Mouse (Mus musculus) forelimb bud, embryonic 11.5 days (tissue): ENCODE data around the gene Agbl4.

Experiments used
- DNase-seq: peaks from one replicate; pipeline ENCODE4 v3.0.0-alpha.2; 2012; ENCODE audit warnings: low read depth, low spot score

Agbl4 gene

DNA sequence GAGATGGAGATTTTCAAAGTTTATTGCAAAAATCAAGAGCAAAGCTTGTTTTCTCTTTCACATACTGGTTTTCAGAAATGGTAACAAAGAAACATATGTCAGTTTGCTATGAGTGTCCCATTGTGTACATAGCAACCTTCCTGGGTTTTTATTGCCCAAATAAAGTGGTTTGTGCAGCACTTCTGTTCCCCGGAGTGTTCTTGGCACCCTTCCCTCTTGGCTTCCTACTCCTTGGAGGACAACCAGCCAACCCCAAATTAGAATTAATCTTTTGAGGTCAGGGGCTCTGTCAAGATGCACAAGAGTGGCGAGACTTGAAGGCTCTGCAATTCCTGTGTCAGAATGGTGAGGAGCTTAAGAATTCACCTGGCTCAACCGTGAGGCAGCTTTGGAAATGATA, 1266.7 kb downstream of the Agbl4 start:
- no peak for DNase-seq

DNA sequence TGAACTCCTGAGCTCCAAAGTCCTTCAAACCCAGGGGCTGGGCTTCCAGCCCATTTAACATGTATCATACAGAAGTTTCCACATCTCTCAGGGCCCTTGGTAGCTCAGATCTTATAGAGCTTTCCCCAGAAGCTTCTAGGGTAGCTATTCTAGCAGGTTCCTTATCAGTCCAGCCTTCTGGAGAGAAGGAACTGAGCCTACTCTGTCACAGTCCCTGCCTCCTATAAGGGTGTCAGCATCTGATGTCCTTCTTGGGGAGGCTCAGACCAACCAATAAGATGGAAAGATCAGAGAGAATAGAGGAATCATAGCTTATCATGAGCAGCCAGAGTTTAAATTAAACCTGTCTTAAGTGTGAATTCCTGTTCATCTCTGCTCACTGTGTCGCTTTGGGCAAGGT, 1269.3 kb downstream of the Agbl4 start:
- DNase-seq, result no peak

DNA sequence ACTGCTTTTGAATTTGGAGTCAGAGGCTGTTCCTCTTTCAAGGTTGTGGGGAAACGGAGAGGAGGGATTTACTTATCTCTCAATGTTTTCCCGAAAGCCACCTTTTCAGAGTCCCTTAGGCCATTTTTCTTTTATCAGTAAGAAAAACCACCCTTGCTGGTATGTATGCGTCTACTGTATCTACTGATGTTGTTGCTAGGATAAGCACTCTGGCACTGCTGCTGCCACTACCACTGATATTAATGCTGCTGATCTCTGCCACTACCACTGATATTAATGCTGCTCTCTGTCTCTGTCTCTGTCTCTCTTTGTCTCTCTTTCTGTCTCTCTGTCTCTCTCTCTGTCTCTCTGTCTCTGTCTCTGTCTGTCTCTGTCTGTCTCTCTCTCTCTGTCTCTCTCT, 1271.9 kb downstream of the Agbl4 start:
- no peak for DNase-seq

DNA sequence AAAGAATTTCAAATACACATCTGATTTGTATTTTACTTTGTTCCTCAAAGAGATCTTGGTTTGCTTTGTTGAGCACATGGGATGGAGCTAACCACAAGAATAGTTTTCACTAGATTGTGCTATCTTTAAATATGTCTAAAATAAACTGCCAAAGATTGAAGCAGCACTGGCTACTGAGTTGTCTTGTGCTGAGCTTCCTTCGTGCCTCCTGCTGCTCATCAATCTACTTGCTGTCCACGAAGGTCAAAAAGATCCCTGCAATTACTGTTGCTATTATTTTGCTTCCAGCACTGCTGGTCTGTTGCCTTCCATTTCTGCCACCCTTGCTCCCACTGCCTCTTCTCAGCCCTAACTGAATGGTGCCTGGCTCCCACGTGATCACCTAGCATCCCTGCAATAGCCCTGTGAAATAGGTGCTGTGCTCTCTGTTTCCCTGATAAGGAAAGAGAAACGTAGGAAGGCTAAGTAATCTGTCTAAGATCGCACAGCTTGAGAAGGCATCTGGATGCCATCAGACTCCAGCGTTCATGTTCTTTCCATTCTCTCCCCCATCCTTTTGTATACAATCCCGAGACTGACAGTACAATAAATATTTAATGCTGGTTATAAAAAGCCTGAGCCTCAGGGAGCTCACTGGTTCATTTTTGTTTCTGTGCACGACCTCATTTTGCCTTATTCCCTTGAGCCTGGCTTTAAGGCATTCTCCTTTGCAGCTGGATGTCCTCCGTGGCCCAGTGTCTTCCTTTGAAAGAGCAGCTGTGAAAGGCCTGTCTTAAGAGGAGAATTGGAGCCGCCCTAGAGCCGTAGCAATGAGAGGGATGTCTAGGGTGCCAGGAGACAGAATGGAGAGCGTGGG, 1273.3 kb downstream of the Agbl4 start:
- DNase-seq, result no peak

DNA sequence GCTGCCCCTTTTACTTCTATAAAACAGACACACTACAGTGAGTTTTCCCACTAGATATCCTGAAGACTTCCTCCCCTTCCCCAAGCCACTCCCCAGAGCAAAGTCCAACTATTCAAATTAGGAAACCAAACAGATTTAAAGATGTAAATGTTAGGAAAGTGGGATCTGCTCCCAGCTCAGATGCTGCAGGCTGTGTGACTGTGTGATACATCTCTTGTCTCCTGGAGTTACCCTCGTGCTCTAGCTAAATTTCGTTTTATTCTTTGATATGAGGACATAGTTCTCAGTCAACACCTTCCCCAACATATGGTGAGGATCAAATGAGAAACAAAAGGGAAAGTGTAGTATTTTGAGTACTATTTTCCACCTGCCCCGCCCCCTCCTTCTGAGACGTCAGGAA, 1274.0 kb downstream of the Agbl4 start:
- DNase-seq, result no peak

DNA sequence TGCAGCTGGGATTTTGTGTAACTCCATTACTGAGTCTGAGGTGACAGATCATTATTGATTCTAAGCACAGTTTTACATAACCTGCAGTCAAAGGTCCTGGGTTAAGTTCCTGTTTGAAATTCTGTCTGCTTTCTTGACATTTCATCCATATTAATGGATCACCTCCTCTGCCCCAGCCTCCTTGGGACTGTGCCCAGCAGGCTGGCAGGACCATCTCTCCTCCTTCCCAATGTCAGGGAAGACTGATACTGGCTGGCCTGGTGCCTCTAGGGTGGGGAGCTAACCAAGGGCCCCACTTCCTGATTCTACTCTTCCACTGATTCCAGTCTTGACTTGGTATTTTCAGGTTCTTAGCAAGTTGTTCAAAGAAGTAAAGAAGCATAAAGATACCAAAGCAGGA, 1276.4 kb downstream of the Agbl4 start:
- no peak for DNase-seq

DNA sequence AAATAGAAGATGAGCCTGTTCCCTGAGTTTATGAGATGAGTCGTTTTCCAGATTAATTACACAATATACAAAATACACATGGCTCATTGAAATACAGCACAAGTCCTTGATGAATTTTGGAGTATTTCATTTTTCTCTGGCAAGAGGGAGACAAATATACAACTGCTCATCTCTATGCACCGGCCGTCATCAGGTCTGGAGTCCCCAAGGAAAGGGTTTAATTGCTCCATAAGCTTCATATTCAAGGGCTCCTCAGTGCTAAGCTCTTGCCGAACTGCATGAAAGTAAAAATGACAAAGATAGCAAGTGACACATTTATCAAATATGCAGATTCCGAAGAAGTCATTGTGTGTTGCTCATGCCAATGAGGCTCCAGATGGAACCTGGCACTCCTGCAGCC, 1284.5 kb downstream of the Agbl4 start:
- no peak for DNase-seq

DNA sequence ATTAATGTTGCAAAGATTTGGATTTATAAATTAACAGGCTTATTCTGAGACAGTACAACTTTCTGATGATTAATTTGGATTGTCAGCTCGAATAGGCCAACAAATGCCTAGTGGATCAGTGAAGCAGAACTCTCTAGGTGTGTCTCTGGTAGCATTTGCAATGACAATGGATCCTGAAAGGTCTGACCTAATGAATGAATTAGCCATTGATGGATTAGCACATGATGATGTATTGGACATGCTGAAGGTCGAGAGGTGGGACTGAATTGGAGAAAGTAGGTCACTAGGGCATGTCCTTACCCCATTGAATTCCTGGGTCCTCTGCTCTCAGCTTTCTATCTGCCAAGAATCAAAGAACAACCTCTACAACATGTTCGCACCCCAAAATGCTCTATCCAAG, 1285.3 kb downstream of the Agbl4 start:
- DNase-seq, result no peak

DNA sequence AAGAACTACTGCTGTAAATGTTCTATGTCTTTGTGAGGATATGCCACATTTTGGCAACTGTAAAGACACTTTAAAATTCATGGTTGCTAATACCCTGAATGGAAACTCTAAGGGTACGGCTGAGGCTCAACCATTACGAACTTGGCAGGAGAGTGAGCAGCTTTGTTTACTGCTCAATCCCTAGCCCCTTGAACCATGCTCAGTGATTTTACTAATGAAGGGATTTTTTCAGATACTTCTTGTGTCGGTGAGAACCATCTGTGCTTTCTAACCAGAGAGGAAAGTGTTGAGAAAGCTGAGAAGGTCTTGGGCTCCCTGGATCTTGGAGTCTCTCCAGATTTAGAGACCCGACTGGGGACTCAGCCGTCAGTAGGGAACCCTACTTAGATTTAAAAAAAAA, 1286.4 kb downstream of the Agbl4 start:
- no peak for DNase-seq

DNA sequence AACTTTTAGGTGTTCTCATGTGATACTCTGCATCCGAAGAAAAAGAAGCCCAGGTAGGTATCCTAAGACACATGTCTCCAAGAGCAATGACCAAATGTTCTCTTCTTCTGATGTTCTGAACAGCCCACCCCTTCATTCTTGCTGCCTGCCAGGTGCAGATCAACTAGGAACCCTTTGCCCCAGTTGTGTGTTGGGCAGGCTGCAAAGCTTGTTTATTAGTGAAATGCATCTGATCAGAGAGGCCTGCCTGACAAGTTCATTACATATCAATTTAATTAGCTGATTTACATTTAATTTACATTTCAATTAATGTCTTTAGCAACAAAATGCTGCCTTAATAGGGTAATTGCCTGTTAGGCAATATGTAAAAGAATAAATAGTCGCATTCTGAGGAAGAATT, 1288.5 kb downstream of the Agbl4 start:
- no peak for DNase-seq

DNA sequence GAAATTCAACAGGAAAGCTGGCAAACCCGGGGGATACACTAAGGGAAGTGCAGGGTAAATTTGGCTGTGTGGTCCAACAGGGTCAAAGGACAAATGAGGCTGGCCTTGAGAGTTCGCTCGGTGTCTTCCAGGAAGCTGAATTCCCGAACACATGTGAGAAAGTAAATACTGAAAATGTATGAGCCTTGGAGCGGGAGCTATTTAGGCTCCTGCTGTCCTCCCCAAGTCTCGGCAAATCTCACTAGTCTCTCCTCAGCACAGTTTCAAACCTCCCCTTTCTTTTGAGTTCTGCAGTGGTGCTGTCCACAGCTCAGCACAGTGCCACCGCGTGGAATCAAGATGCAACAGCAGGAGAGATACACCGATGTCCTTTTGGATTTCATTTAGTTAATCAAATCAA, 1289.5 kb downstream of the Agbl4 start:
- peak; percentile 71 for DNase-seq

DNA sequence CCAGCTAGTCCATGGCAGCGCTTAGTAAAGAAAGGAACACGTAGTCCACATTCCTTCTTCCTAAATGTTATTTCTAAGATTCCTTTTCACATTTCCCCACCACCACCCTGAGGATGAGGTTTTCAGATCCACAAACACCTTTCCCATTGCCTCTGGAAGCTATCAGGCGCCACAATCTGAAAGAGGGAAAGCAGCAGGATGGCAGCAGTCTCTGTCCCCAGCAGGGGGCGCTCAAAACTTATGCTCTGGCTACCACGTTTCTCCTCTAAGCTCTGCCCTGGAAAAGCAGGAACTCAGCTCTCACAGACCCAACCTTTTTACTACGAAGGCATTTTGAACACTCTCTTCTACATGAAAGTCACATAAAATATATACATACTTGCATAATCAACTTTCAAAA, 1290.2 kb downstream of the Agbl4 start:
- DNase-seq, result peak; percentile 84

DNA sequence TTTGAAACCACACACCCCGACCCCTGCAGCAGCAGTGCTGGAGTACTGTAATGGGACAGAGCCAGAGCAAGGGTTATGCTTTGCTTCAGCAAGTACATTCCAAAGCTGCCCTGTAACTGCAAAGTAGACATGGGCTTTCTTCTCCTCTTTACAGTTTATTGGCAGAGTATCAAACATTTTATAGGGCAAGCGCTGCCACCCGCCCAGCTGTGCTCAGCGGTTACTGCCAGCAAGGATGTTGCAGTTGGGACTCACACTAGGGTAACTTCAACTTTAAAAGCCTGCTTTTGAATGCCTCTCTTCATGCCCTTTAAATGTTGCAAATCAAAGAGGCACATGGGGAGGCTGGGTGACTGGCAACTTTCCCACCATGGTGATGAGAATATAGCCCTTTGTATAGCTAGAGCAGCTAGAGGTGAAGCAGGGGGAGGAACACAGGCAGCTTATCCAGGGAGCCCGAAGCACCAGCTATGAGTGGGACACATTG, 1293.6 kb downstream of the Agbl4 start:
- peak; percentile 16 for DNase-seq

DNA sequence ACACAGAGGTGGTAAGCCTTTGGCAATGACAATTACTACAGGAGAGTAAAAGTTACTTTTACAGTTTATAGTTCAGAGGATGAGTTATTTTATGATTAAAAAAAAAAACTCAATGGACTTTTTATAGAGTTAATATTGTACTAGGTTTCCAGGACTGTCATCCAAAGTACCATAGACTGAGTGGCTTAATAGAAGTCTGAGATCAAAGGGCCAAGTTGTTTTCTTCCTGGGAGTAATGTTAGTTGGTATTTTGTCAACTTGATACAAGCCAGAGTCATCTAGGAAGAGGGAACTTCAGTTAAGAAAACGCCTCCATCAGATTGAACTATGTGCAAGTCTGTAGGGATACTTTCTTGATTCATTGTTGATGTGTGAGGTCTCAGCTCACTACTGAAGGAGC, 1303.9 kb downstream of the Agbl4 start:
- DNase-seq, result no peak

DNA sequence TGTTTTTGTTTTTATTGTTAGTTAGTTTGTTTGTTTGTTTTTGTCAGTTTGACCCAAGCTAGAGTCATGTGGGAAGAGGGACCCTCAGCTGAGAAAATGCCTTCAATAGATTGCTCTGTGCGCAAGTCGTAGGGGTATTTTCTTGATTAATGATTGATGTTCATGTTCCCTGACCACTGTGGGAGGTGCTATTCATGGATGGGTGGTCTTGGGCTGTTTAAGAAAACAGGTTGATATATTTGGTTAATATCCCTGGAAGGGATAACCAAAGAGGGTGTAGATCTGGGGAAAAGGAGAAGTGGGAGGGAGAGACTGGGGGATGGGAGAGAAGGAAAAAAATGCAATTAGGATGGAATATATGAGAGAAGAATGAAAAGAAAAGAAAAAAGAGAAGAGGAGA, 1306.7 kb downstream of the Agbl4 start:
- no peak for DNase-seq

DNA sequence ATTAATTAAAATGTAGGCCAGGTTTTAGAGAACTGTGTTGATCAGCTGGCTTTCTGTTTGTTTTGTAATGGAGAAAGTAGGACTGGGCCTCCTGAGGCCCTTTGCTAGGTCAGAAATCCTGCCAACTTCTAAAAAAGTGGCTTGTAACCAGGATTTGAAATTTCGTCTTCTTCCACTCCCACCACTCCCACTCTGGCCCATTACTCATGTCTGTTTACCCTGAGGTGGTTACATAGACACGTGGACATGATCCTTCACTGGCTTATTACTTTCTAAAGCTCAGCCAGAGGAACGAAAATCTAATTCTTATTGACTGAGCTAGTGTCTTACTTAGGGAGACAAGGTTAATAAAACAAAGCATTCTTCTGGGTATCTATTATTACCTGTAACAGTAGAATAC, 1307.5 kb downstream of the Agbl4 start:
- DNase-seq, result no peak
